Mouse (Mus musculus): ENCODE data around the gene Sct.

DNA sequence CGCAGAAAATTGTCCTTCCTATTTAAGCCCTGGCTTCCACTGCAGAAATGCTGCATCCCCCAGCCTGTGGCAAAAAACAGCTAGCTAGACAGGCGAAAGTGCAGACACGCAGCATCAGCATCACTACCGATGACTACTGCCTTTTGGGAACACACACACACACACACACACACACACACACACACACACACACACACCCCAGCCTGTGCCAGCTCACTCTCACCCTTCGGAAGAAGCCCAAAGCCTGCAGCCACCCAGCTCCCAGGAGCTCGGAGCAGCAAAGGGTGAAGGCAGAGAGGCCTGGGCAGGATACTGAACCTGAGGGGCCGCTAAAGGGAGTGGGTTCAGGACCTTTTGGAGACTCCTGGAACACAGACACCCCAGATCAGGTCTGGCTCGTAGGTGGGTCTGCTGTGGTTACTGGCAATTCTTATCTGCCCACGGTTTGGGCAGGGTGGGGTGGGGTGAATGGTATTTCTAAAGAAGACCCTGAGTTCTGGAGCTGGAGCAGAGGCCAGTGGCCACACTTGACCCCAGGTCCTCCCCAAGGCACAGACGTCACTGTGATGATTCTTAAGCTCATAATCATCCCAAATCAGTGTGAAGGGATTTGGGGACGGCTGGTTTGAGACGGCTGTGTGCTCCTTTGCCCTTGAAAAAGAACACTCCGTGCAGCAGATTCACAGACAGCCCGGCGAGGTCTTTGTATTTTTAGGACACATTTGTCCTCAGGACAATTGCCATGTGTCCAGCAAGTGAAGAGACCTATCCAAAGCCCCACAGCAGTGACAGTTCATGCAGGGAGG lies 13.9 kb upstream of the Sct start:
- no peak for TF ChIP-seq CTCF (IDR thresholded peaks at IDR 0.05; ENCODE audit: borderline replicate concordance, insufficient read depth, low read length)
- no peak for TF ChIP-seq POLR2A (IDR thresholded peaks at IDR 0.05; ENCODE audit: low read depth, low read length)
